Mouse (Mus musculus) kidney, embryonic 14.5 days (tissue): ENCODE measurements around the gene Epb41l1. TPM values are rescaled to one million over a fixed set of nuclear protein-coding genes. Genes with fewer than 3 reads are reported as not detected.
"Not testable (repeated sequence)": the region's sequence is repeated elsewhere in the genome, so short reads cannot be mapped to it uniquely, and the experiment has no call there.

Experiments
- ATAC-seq: fragments of 200-750 bp; cut with Nextera tagmentation; 2 replicates; pipeline ENCODE4 v1.8.0; 2017; ENCODE audit warnings: moderate number of reproducible peaks, mild to moderate bottlenecking, moderate TSS enrichment, moderate library complexity; ENCODE audit not compliant: low FRiP score, low TSS enrichment
- H3K27ac ChIP-seq: fragments of 300-500 bp; sonication (generic); 2 replicates; pipeline ENCODE4 v1.5.1; 2014; ENCODE audit warnings: low read depth, mild to moderate bottlenecking, low read length, moderate library complexity, mixed read lengths
- H3K27me3 ChIP-seq: fragments of 300-500 bp; sonication (generic); 2 replicates; pipeline ENCODE4 v1.6.1; 2014; ENCODE audit warnings: mild to moderate bottlenecking, low read length; ENCODE audit not compliant: control insufficient read depth, insufficient read depth
- H3K36me3 ChIP-seq: fragments of 300-500 bp; sonication (generic); 2 replicates; pipeline ENCODE4 v1.6.1; 2014; ENCODE audit warnings: low read length, mixed read lengths; ENCODE audit not compliant: control insufficient read depth, insufficient read depth
- H3K4me1 ChIP-seq: fragments of 300-500 bp; sonication (generic); 2 replicates; pipeline ENCODE4 v1.6.1; 2014; ENCODE audit warnings: low read length, mixed read lengths; ENCODE audit not compliant: control insufficient read depth, insufficient read depth
- H3K4me2 ChIP-seq: fragments of 300-500 bp; sonication (generic); replicated peaks from 2 replicates; pipeline ENCODE4 v1.6.1; 2014; ENCODE audit warnings: low read depth, mild to moderate bottlenecking, low read length
- H3K4me3 ChIP-seq: fragments of 300-500 bp; sonication (generic); 2 replicates; pipeline ENCODE4 v1.5.1; 2014; ENCODE audit warnings: mild to moderate bottlenecking, low read length
- H3K9ac ChIP-seq: fragments of 300-500 bp; sonication (generic); 2 replicates; pipeline ENCODE4 v1.6.1; 2014; ENCODE audit warnings: low read depth, mild to moderate bottlenecking, low read length, moderate library complexity
- H3K9me3 ChIP-seq: fragments of 300-500 bp; sonication (generic); 2 replicates; pipeline ENCODE4 v1.6.1; 2016; ENCODE audit warnings: low read length; ENCODE audit not compliant: control insufficient read depth
- WGBS: fragments of 180-500 bp; shearing (Covaris S2); extraction: QIAGEN DNeasy Blood & Tissue Kit; methylation state at CpG from one replicate; pipeline ENCODE4 v1.1.7; 2014; 5-methylcytosine and 5-hydroxymethylcytosine counted together
- polyA plus RNA-seq: library from polyadenylated mRNA; unstranded; fragments of >200 nt; fragmentation: Nextera tagmentation; extraction: Ambion mirVana; gene quantifications from 2 replicates; pipeline ENCODE4 v1.2.1, GENCODE M21; 2014

The Epb41l1 gene
- polyA plus RNA-seq, 1 experiment from 2014 or later = 2.5 TPM

DNA sequence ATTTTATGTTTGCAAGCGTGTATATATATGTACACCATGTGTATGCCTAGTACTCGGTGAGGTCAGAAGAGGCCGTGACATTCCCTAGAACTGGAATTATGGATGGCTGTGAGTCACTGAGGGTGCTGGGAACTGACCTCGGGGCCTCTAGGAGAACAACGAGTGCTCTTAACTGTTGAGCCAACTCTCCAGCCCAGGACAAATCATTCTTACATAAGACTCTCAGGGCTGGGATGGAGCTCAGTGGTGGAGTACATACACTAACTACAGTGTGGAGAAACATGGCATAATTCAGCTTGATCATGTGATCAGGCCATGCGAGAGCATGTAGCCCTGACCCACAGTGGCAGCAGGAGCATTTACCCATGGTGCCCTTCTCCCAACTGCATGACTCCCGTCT is 22.7 kb upstream of the Epb41l1 start:
- no peaks in the 10 kb centered on the region for H3K9me3 ChIP-seq
- H3K4me1 ChIP-seq = peaks cover 5% of the 10 kb centered on the region; the same call in 1 of the 2 replicates
- 94% methylated on average over 7 of the region's 7 CpGs for WGBS
- H3K4me3 ChIP-seq = no peak overlapping the region
- H3K36me3 ChIP-seq = no peaks in the 10 kb centered on the region
- no peak for ATAC-seq
- H3K4me2 ChIP-seq = no peak overlapping the region
- H3K9ac ChIP-seq = no peak overlapping the region
- no peaks in the 10 kb centered on the region for H3K27me3 ChIP-seq
- no peak overlapping the region for H3K27ac ChIP-seq

DNA sequence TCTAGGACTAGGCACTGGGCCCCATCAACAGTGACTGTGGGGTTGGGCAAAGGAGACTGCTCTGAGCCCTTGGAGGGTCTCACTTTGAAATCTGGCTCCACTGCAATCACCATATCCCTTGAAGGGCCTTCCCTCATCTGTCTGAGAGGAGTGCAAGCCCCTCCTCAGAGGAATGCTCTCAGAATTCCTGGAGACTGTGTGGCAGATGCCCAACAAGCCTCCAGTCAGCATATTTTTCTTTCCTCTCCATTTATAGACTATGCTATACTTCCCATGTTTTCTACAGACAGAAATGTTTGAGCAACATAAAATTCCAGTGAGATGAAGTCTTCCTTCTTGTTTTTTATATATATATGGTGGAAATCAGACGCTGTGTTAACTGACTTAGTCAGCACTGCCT is 21.2 kb upstream of the Epb41l1 start:
- H3K36me3 ChIP-seq = no peaks in the 10 kb centered on the region
- no peak overlapping the region for H3K27ac ChIP-seq
- no peak overlapping the region for H3K9ac ChIP-seq
- WGBS = 93% methylated on average over 1 of the region's 1 CpGs
- no peak overlapping the region for H3K4me2 ChIP-seq
- no peaks in the 10 kb centered on the region for H3K27me3 ChIP-seq
- peaks cover 5% of the 10 kb centered on the region; the same call in 1 of the 2 replicates for H3K4me1 ChIP-seq
- no peak overlapping the region for H3K4me3 ChIP-seq
- H3K9me3 ChIP-seq = no peaks in the 10 kb centered on the region
- ATAC-seq = no peak

DNA sequence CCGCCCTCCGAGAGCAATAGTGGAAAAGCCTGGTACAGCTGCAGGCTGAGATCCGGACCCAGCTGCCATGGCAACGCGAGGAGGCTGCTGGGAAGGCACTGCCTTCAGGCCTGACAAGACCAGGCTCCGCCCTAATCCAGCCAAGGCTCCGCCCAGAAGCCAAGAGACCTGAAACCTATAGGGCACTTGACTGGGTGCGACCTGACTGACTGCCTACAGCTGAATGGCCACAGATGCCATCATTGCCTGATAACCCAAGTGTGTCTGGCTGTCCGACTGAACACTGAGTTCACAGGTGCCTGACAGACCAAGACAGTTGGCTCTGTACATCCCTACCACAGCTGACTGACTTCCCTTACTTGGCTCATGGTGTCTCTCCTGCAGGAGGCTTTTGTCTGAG is 19.4 kb upstream of the Epb41l1 start:
- no peak overlapping the region for H3K27ac ChIP-seq
- H3K9ac ChIP-seq = no peak overlapping the region
- peak; percentile 87 for ATAC-seq
- peak overlapping the region; percentile 29; the same call in 1 of the 2 replicates for H3K4me2 ChIP-seq
- no peaks in the 10 kb centered on the region for H3K9me3 ChIP-seq
- no peaks in the 10 kb centered on the region for H3K36me3 ChIP-seq
- no peak overlapping the region for H3K4me3 ChIP-seq
- WGBS = 5% methylated on average over 9 of the region's 9 CpGs
- no peaks in the 10 kb centered on the region for H3K27me3 ChIP-seq
- H3K4me1 ChIP-seq = peaks cover 5% of the 10 kb centered on the region; the same call in 1 of the 2 replicates

DNA sequence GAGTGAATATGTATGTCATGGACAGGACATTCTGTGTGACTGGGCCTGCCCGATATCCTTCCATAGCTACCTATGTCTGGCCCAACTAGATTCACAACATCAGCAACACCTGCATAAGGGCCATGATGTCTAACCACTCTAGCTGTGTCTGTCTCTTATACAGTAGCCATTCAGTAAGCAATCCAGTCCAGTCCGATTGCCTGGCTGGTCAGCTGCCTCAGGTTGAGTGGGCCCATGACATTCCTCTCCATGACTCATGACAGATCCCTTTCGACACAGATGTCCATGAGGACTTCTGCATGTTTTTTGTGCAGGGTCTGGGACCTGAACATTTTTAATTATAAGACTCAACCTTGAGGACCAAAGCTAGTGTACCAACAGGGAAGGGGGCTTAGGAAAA is 18.7 kb upstream of the Epb41l1 start:
- Histone ChIP-seq H3K36me3 (no peaks in the 10 kb centered on the region), H3K4me2 (no peak overlapping the region), H3K9me3 (no peaks in the 10 kb centered on the region), H3K27me3 (no peaks in the 10 kb centered on the region), H3K27ac (no peak overlapping the region), H3K4me1 (peaks cover 7% of the 10 kb centered on the region), H3K4me3 (no peak overlapping the region), H3K9ac (no peak overlapping the region)
- WGBS = 87% methylated on average over 3 of the region's 3 CpGs
- no peak for ATAC-seq

DNA sequence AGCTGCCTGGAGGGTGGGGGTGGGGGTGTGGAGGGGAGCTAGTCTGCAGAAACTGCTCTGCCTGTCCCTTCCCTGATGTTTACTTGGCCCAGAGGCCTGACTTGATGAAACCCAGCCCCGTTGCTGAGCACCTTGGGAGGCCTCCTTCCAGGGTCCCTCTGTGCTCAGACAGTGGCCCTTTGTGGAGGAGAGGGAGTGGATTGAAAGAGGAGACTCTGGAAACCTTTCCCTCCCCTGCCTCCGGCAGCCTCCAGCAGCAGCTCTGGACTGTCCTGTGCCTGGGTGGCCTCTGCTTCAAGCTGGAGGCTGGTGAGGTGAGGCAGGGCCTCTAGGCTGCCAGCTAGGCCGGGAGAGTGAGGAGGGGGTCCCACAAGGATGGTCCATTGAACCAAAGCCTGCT is 13.7 kb upstream of the Epb41l1 start:
- Histone ChIP-seq H3K4me3 (no peak overlapping the region), H3K27ac (peak overlapping the region; percentile 17; the same call in 1 of the 2 replicates), H3K9ac (peak overlapping the region; percentile 2; the same call in 1 of the 2 replicates), H3K9me3 (no peaks in the 10 kb centered on the region), H3K4me2 (no peak overlapping the region), H3K27me3 (no peaks in the 10 kb centered on the region), H3K4me1 (peaks cover 6% of the 10 kb centered on the region; the same call in 1 of the 2 replicates), H3K36me3 (no peaks in the 10 kb centered on the region)
- ATAC-seq = peak; percentile 75
- 12% methylated on average over 3 of the region's 3 CpGs for WGBS

DNA sequence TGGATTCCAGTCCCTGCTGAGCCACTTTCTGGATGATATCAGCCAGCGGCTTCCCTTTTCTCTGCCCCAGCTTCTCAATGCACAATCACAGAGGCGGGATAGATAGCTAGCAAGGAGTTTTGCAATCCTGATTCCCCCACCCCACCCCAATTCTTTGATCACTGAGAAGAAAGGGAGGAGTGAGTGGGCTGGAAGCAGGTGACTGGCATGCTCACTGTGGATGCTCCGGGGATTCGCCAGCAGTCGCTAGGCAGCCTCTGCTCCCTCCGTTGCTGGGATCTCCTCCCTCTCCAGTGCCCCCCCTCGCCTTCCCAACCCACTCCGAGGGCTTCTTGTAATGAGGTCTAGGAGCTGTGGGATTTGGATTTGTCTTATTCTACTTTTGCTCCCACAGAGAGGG is 12.5 kb upstream of the Epb41l1 start:
- H3K4me1 ChIP-seq = peaks cover 6% of the 10 kb centered on the region; the same call in 1 of the 2 replicates
- H3K9me3 ChIP-seq = no peaks in the 10 kb centered on the region
- no peaks in the 10 kb centered on the region for H3K36me3 ChIP-seq
- no peak overlapping the region for H3K4me3 ChIP-seq
- H3K4me2 ChIP-seq = no peak overlapping the region
- no peaks in the 10 kb centered on the region for H3K27me3 ChIP-seq
- H3K9ac ChIP-seq = no peak overlapping the region
- ATAC-seq = no peak
- H3K27ac ChIP-seq = no peak overlapping the region
- 43% methylated on average over 8 of the region's 8 CpGs for WGBS

DNA sequence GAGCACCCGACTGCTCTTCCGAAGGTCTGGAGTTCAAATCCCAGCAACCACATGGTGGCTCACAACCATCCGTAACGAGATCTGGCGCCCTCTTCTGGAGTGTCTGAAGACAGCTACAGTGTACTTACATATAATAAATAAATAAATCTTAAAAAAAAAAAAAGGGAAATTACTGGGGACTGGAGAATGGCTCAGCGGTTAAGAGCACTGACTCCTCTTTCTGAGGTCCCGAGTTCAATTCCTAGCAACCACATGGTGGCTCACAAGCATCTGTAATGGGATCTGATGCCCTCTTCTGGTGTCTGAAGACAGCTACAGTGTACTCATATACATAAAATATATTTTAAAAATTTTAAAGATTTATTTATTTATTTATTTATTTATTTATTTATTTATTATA is 9.4 kb upstream of the Epb41l1 start:
- WGBS = 86% methylated on average over 4 of the region's 7 CpGs
- not testable (repeated sequence) for H3K9ac ChIP-seq, H3K9me3 ChIP-seq, H3K27me3 ChIP-seq, H3K27ac ChIP-seq, H3K4me2 ChIP-seq, H3K36me3 ChIP-seq, ATAC-seq, H3K4me3 ChIP-seq, H3K4me1 ChIP-seq

DNA sequence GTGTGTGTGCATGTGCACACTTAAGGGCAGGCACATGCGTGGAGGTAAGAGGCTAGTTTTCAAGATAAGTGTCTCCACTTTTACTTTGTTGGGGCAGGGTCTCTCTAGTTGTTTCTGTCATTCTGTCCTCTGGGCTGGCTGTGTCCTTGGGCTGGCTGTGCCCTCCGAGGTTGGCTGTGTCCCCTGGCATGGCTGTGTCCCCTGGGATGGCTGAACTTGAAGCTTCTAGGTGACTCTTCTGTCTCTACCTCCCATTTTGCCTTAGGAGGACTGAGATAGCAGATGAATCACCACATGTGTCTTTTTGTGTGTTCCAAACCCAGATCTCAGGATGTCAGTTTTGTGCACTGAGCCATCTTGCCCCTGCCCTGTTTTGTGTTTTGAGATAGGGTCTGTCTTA is 5.7 kb upstream of the Epb41l1 start:
- Histone ChIP-seq H3K27me3 (peaks cover 4% of the 10 kb centered on the region), H3K27ac (no peak overlapping the region), H3K4me3 (no peak overlapping the region), H3K9me3 (no peaks in the 10 kb centered on the region), H3K9ac (no peak overlapping the region), H3K4me1 (no peaks in the 10 kb centered on the region; the same call in 1 of the 2 replicates), H3K4me2 (no peak overlapping the region), H3K36me3 (no peaks in the 10 kb centered on the region)
- ATAC-seq = no peak
- 76% methylated on average over 2 of the region's 2 CpGs for WGBS

DNA sequence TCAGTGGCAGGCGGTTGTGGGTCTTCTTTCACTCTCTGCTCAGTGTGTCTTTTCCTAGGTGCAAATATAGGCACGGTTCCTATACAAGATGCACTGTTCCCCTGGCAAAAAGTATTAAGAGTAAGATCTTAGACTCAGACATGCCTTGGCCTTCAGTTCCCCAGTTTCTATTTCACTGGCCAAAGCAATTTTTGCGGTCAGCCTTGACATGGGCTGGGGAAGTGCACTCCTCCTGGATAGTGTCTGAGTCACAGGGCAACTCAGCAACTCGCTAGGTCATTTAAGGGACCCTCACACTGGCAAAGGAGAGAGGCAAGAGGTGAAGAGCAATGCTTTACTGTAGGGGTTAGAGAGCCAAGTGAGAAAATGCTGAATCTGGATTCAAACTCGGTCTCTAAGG is 5.0 kb upstream of the Epb41l1 start:
- no peaks in the 10 kb centered on the region for H3K36me3 ChIP-seq
- H3K4me1 ChIP-seq = peaks cover 5% of the 10 kb centered on the region; the same call in 1 of the 2 replicates
- H3K9ac ChIP-seq = no peak overlapping the region
- H3K27ac ChIP-seq = no peak overlapping the region
- no peak for ATAC-seq
- WGBS = 77% methylated on average over 5 of the region's 5 CpGs
- no peak overlapping the region for H3K4me2 ChIP-seq
- H3K27me3 ChIP-seq = peaks cover 11% of the 10 kb centered on the region
- no peaks in the 10 kb centered on the region for H3K9me3 ChIP-seq
- no peak overlapping the region for H3K4me3 ChIP-seq
